Mouse (Mus musculus) cerebellum, adult 9-10 months (tissue): ENCODE data around the gene Gm28168.
"Not testable (repeated sequence)": the region's sequence is repeated elsewhere in the genome, so short reads cannot be mapped to it uniquely, and the experiment has no call there.

ENCODE experiments used
- DNase-seq: peaks from one replicate; pipeline ENCODE4 v3.0.0; 2022

Gene Gm28168

DNA sequence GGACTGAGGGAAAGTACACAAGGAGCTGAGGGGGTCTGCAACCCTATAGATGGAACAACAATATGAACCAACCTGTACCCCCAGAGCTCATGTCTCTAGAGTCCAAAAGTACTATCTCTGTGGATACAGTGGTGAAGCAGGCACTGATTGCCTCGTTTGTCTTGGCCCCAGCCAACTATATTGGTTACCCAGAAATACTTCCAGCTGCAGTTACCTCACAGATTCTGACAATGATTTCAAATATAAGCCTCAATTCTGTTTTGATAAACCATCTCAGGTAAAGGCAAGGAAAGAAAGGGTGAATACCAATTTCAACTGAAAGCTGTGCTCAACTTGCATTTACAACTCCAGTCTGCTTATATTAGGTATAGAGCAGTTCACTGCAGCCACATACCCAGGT, at the start of gene Gm28168:
Gm28168 (plus strand) TSS at position 301 of the 400 bp plus-strand sequence.
- DNase-seq: not testable (repeated sequence)

GRCm38 (mm10) chr1:117965639-117966038, 37.8 kb downstream of the Gm28168 start, which contains the start of gene Gm7145:
TSS of gene Gm7145 (plus strand) at chr1:117965939.
- no peak for DNase-seq
